Mouse (Mus musculus) stomach, postnatal 0 days (tissue): ENCODE measurements around the gene Nxpe4. TPM values are rescaled to one million over a fixed set of nuclear protein-coding genes. Genes with fewer than 3 reads are reported as not detected.
"Not testable (repeated sequence)": the region's sequence is repeated elsewhere in the genome, so short reads cannot be mapped to it uniquely, and the experiment has no call there.

Experiments used
- ATAC-seq: fragments of 200-750 bp; cut with Nextera tagmentation; 2 replicates; pipeline ENCODE4 v1.8.0; 2017; ENCODE audit not compliant: low FRiP score, low TSS enrichment
- DNase-seq: peaks from one replicate; pipeline ENCODE4 v3.0.0-alpha.2; 2016; ENCODE audit warnings: low spot score
- H3K27ac ChIP-seq: fragments of 300-500 bp; sonication (generic); replicated peaks from 2 replicates; pipeline ENCODE4 v1.5.1; 2014; ENCODE audit warnings: mild to moderate bottlenecking, control low read depth
- H3K27me3 ChIP-seq: fragments of 300-500 bp; sonication (generic); 2 replicates; pipeline ENCODE4 v1.6.1; 2014; ENCODE audit warnings: low read length; ENCODE audit not compliant: control insufficient read depth, insufficient read depth
- H3K36me3 ChIP-seq: fragments of 300-500 bp; sonication (generic); 2 replicates; pipeline ENCODE4 v1.6.1; 2014; ENCODE audit warnings: low read length, mixed read lengths; ENCODE audit not compliant: control insufficient read depth, insufficient read depth
- H3K4me1 ChIP-seq: fragments of 300-500 bp; sonication (generic); replicated peaks from 2 replicates; pipeline ENCODE4 v1.6.1; 2014; ENCODE audit warnings: antibody characterized with exemption; ENCODE audit not compliant: control insufficient read depth, insufficient read depth
- H3K4me2 ChIP-seq: fragments of 300-500 bp; sonication (generic); replicated peaks from 2 replicates; pipeline ENCODE4 v1.6.1; 2014; ENCODE audit warnings: low read depth, mild to moderate bottlenecking, control low read depth, moderate library complexity
- H3K4me3 ChIP-seq: fragments of 300-500 bp; sonication (generic); 2 replicates; pipeline ENCODE4 v1.5.1; 2014; ENCODE audit warnings: low read depth, low read length, control low read depth
- H3K9ac ChIP-seq: fragments of 300-500 bp; sonication (generic); 2 replicates; pipeline ENCODE4 v1.6.1; 2014; ENCODE audit warnings: mild to moderate bottlenecking, low read length, control low read depth, mixed read lengths
- H3K9me3 ChIP-seq: fragments of 300-500 bp; sonication (generic); 2 replicates; pipeline ENCODE4 v1.6.1; 2016; ENCODE audit warnings: low read length; ENCODE audit not compliant: control insufficient read depth
- CTCF ChIP-seq: IDR thresholded peaks from 2 replicates; pipeline ENCODE4 v1.5.1; 2016; ENCODE audit warnings: antibody characterized with exemption, low read depth, mild to moderate bottlenecking, moderate library complexity
- EP300 ChIP-seq: optimal IDR thresholded peaks from 2 replicates; pipeline ENCODE3; 2016; ENCODE audit warnings: antibody characterized with exemption
- WGBS: fragments of 180-500 bp; shearing (Covaris S2); extraction: QIAGEN DNeasy Blood & Tissue Kit; methylation state at CpG from one replicate; pipeline ENCODE4 v1.1.7; 2014; 5-methylcytosine and 5-hydroxymethylcytosine counted together
- polyA plus RNA-seq: library from polyadenylated mRNA; unstranded; fragments of >200 nt; fragmentation: Nextera tagmentation; extraction: Ambion mirVana; gene quantifications from 2 replicates; pipeline ENCODE4 v1.2.1, GENCODE M21; 2015

Nxpe4 gene
- polyA plus RNA-seq: 3.5 and 3.6 TPM in 2 replicates

- Histone ChIP-seq H3K4me1 (no peaks in the 10 kb centered on the region), H3K27ac (no peak within 1 kb of the TSS), H3K9ac (0 out of 2 replicates have a peak within 1 kb of the TSS, but pooled peaks have one; percentile 35), H3K4me2 (peak within 1 kb of the TSS; percentile 41), H3K4me3 (peak within 1 kb of the TSS; percentile 41), H3K9me3 (no peaks in the 10 kb centered on the region), H3K27me3 (no peaks in the 10 kb centered on the region), H3K36me3 (no peaks in the 10 kb centered on the region)
- ATAC-seq: no peak
- 30% methylated on average over 12 of the region's 12 CpGs for WGBS
- TF ChIP-seq EP300: no peak
- TF ChIP-seq CTCF: peak; percentile 64
- DNase-seq: peak; percentile 53
These were observed at the start of gene Nxpe4 for GRCm38 (mm10) chr9:48161505-48162192. TSS of gene Nxpe4 (plus strand) at chr9:48162023.

GRCm38 (mm10) chr9:48126815-48127214, 35.0 kb upstream of the Nxpe4 start:
- H3K9me3 ChIP-seq: no peaks in the 10 kb centered on the region
- H3K4me1 ChIP-seq: no peaks in the 10 kb centered on the region
- no peak overlapping the region for H3K4me2 ChIP-seq
- no peak overlapping the region for H3K27ac ChIP-seq
- no peak for ATAC-seq
- H3K36me3 ChIP-seq: no peaks in the 10 kb centered on the region
- H3K4me3 ChIP-seq: no peak overlapping the region
- no peaks in the 10 kb centered on the region for H3K27me3 ChIP-seq
- H3K9ac ChIP-seq: no peak overlapping the region
- TF ChIP-seq CTCF: peak; percentile 25; the same call in 1 of the 2 replicates
- TF ChIP-seq EP300: no peak
- WGBS: 23% methylated on average over 3 of the region's 3 CpGs
- no peak for DNase-seq

- Histone ChIP-seq H3K27ac (no peak overlapping the region), H3K4me1 (no peaks in the 10 kb centered on the region), H3K27me3 (no peaks in the 10 kb centered on the region), H3K4me3 (no peak overlapping the region), H3K9me3 (no peaks in the 10 kb centered on the region), H3K4me2 (no peak overlapping the region), H3K36me3 (no peaks in the 10 kb centered on the region), H3K9ac (no peak overlapping the region)
- 7% methylated on average over 3 of the region's 3 CpGs for WGBS
- ATAC-seq (no peak), DNase-seq (no peak)
- TF ChIP-seq EP300: no peak
- TF ChIP-seq CTCF: no peak
These were observed 24.3 kb upstream of the Nxpe4 start for GRCm38 (mm10) chr9:48137507-48137906.

- Histone ChIP-seq H3K36me3 (no peaks in the 10 kb centered on the region), H3K4me2 (no peak overlapping the region), H3K27me3 (no peaks in the 10 kb centered on the region), H3K4me1 (no peaks in the 10 kb centered on the region), H3K27ac (no peak overlapping the region), H3K4me3 (no peak overlapping the region), H3K9ac (no peak overlapping the region), H3K9me3 (no peaks in the 10 kb centered on the region)
- TF ChIP-seq CTCF (no peak), EP300 (no peak)
- WGBS: 38% methylated on average over 8 of the region's 8 CpGs
- ATAC-seq (no peak), DNase-seq (no peak)
These were observed 21.1 kb upstream of the Nxpe4 start for GRCm38 (mm10) chr9:48140485-48141411.

- no peaks in the 10 kb centered on the region for H3K27me3 ChIP-seq
- no peaks in the 10 kb centered on the region for H3K36me3 ChIP-seq
- no peak for DNase-seq
- H3K27ac ChIP-seq: no peak overlapping the region
- WGBS: 82% methylated on average over 6 of the region's 6 CpGs
- ATAC-seq: no peak
- H3K4me1 ChIP-seq: no peaks in the 10 kb centered on the region
- no peak overlapping the region for H3K4me2 ChIP-seq
- no peaks in the 10 kb centered on the region for H3K9me3 ChIP-seq
- no peak overlapping the region for H3K4me3 ChIP-seq
- no peak overlapping the region for H3K9ac ChIP-seq
- TF ChIP-seq EP300 (no peak), CTCF (no peak)
These were observed 19.2 kb upstream of the Nxpe4 start for GRCm38 (mm10) chr9:48142646-48143045.

GRCm38 (mm10) chr9:48146761-48147160, 15.1 kb upstream of the Nxpe4 start:
- ATAC-seq (no peak), DNase-seq (no peak)
- H3K4me3 ChIP-seq: no peak overlapping the region
- H3K9ac ChIP-seq: no peak overlapping the region
- TF ChIP-seq EP300 (no peak), CTCF (peak; percentile 9; the same call in 1 of the 2 replicates)
- 54% methylated on average over 3 of the region's 3 CpGs for WGBS
- no peaks in the 10 kb centered on the region for H3K9me3 ChIP-seq
- H3K36me3 ChIP-seq: no peaks in the 10 kb centered on the region
- H3K27ac ChIP-seq: no peak overlapping the region
- no peaks in the 10 kb centered on the region for H3K27me3 ChIP-seq
- no peak overlapping the region for H3K4me2 ChIP-seq
- no peaks in the 10 kb centered on the region for H3K4me1 ChIP-seq

- H3K27ac ChIP-seq, H3K4me1 ChIP-seq, H3K9me3 ChIP-seq, DNase-seq, ATAC-seq, H3K36me3 ChIP-seq, H3K4me3 ChIP-seq, H3K27me3 ChIP-seq, H3K9ac ChIP-seq, H3K4me2 ChIP-seq: not testable (repeated sequence)
- 44% methylated on average over 6 of the region's 6 CpGs for WGBS
These were observed 4.7 kb downstream of the Nxpe4 start for GRCm38 (mm10) chr9:48166531-48166930.
